Mouse (Mus musculus) small intestine, adult 2 months (tissue): ENCODE results near the gene Zg16. TPM values are rescaled to one million over a fixed set of nuclear protein-coding genes. Genes with fewer than 3 reads are reported as not detected.
A peak's percentile ranks its signal among the peaks of the same experiment; 100 is the strongest.

ENCODE experiments used
- H3K27ac ChIP-seq: fragments of 200-500 bp; 2 replicates; pipeline ENCODE4 v1.5.1; 2012; ENCODE audit warnings: low read depth, low read length, control low read depth, inconsistent platforms; ENCODE audit not compliant: insufficient read depth
- H3K27me3 ChIP-seq: fragments of 200-500 bp; 2 replicates; pipeline ENCODE4 v1.6.1; 2012; ENCODE audit warnings: mild to moderate bottlenecking, moderate library complexity, low read length, inconsistent platforms; ENCODE audit not compliant: control insufficient read depth, insufficient read depth
- H3K36me3 ChIP-seq: fragments of 200-500 bp; 2 replicates; pipeline ENCODE4 v1.6.1; 2012; ENCODE audit warnings: mild to moderate bottlenecking, low read length, control low read depth, inconsistent platforms; ENCODE audit not compliant: control insufficient read depth, insufficient read depth
- H3K4me1 ChIP-seq: fragments of 200-500 bp; 2 replicates; pipeline ENCODE4 v1.6.1; 2012; ENCODE audit warnings: low read length, inconsistent platforms, mixed read lengths; ENCODE audit not compliant: control insufficient read depth, insufficient read depth, insufficient read length
- H3K4me3 ChIP-seq: fragments of 200-500 bp; 2 replicates; pipeline ENCODE4 v1.5.1; 2012; ENCODE audit warnings: low read depth, mild to moderate bottlenecking, control low read depth, inconsistent platforms, low read length, moderate library complexity
- CTCF ChIP-seq: fragments of 200-500 bp; IDR thresholded peaks from 2 replicates; pipeline ENCODE4 v1.5.1; 2012; ENCODE audit warnings: low read depth, mild to moderate bottlenecking, control low read depth, inconsistent platforms, low read length, moderate library complexity, mixed read lengths; ENCODE audit not compliant: insufficient replicate concordance, insufficient read length; ENCODE audit errors: extremely low read depth
- POLR2A ChIP-seq: fragments of 200-500 bp; IDR thresholded peaks from 2 replicates; pipeline ENCODE4 v1.6.1; 2012; ENCODE audit warnings: low read depth, mild to moderate bottlenecking, control low read depth, inconsistent platforms, low read length, moderate library complexity
- WGBS: fragments of 180-500 bp; shearing (Covaris S2); methylation state at CpG from one replicate; pipeline ENCODE4 v1.1.7; 2018; 5-methylcytosine and 5-hydroxymethylcytosine counted together
- polyA plus RNA-seq: library from polyadenylated mRNA; depleted of rRNA; stranded (reverse); fragments of >200 nt; gene quantifications from 2 replicates; pipeline ENCODE4 v1.2.3, GENCODE M21; 2012

Gene Zg16
- polyA plus RNA-seq, 1 experiment, result 5,350 TPM

DNA sequence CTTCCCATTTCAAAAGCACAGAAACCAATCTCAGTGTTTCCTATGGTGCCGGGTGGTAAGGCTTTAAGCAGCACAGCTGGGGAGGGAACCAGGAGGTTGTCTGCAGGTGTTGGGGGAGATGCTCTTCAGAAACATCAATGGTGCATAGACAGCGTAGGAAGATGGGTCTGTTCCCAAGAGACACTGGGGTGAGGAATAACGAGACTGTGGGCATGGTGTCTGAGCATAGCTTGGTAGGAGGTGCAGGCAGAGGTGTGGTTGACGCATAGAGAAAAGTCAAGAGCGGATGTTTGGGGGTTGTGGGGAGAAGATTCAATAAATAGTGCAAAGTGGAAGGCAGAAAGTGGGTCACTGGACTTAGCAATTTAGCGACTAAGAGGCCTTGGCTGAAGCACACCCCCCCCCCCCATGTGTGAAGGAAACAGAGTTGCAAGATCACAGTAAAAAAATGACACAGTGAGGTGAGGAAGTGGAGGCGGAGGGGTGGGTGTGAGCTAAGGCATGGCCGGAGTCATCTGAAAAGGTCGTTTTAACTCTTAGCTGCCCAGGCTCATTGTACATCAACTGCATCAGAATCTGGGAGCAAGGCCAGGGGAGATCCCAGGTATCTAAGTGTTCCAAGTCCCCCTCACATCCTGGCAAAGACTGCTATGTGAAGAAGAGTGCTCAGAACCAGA, 25.9 kb upstream of the Zg16 start:
- Histone ChIP-seq H3K4me3 (no peak overlapping the region), H3K36me3 (no peaks in the 10 kb centered on the region), H3K27ac (peak overlapping the region; percentile 75), H3K4me1 (peaks cover 13% of the 10 kb centered on the region), H3K27me3 (no peaks in the 10 kb centered on the region)
- 43% methylated on average over 9 of the region's 9 CpGs for WGBS
- TF ChIP-seq POLR2A (no peak), CTCF (no peak)

DNA sequence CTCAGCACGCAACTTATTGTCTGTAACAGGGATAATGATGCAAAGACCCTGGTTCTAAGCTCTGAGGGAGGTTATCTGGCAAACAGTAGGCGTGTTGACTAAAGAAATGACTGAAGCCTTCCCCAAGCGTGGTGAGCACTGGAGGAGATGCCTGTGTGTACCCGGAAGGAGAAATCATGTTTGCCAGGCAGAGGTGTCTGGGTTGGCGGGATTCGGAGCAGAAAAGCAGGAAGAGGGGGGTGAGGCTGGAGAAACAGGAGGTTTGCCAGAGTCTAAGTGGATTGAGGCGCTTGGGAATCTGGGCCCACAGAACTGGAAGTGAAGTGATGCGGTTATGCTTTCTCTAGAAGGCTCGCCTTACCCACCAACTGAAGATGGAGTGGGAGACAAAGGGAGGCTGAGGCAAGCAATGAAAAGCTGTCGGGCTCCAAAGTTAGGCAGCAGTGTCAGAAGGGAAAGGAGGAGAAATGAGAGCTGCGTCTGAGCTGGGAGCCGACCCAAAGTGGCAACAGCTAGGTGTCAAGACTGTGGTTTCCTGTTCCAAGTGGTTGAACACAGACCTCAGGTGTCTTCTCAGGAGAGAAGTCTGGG, 25.2 kb upstream of the Zg16 start:
- Histone ChIP-seq H3K27me3 (no peaks in the 10 kb centered on the region), H3K4me1 (peaks cover 8% of the 10 kb centered on the region), H3K27ac (peak overlapping the region; percentile 25), H3K36me3 (no peaks in the 10 kb centered on the region), H3K4me3 (no peak overlapping the region)
- TF ChIP-seq POLR2A (no peak), CTCF (no peak)
- WGBS, result 75% methylated on average over 12 of the region's 12 CpGs

DNA sequence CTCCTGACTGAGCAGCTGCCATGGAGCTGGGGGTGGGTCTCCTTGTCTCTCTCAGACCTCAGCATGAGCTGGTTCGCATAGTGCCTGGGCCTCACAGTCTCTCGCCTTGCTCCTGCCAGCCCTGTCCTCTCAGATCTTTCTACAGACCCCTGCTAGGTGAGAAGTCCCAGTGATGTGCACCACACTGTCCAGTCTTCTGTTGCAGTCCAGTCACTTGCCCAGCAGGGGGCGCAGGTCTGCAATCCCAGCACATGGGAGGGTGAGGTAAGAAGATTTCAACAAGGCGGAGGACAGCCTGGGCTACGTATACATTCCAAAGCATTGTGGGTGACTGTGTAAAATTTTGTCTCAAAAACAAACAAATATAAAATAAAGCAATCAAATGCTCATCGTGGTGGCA, 24.3 kb upstream of the Zg16 start:
- Histone ChIP-seq H3K27ac (no peak overlapping the region), H3K4me3 (no peak overlapping the region), H3K4me1 (peaks cover 8% of the 10 kb centered on the region), H3K27me3 (no peaks in the 10 kb centered on the region), H3K36me3 (no peaks in the 10 kb centered on the region)
- 45% methylated on average over 6 of the region's 6 CpGs for WGBS
- TF ChIP-seq CTCF (peak; percentile 65; the same call in 1 of the 2 replicates), POLR2A (no peak)

DNA sequence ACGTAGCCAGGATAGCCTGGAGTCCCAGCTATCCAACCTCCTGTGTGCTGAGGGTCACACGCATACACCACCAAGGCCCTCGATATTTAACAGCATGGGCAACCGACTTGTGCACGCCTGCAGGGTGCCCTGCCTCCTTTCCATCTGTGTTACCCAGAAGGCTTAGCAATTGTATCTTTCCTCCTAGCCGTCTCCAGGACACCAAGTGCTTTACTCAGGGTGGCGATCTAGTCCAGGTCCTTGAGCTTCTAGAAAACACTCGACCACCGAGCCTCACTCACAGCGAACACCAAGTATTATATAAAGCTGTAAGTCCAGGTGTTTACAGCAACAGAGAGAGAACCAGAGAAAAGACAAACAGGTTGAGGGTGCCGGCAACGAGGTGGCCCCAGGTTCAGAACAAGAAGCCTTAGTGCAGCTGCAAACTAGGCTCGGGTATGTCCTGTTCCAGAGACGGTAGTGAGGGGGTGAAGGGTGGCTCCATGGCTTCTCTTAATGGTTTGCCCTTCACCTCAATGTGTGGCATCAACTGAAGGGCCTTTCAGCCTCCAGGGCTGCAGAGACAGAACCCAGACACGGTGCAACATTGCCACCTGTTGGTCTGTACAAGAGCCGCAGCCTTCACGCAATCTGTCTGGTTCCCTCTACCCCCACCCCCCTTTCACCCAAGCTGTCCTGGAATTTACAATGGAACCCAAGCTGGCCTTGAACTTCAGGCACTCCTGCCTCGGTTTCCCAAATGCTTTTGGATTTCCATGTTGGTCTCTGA, 23.3 kb upstream of the Zg16 start:
- H3K4me1 ChIP-seq, result peaks cover 8% of the 10 kb centered on the region
- no peaks in the 10 kb centered on the region for H3K27me3 ChIP-seq
- no peaks in the 10 kb centered on the region for H3K36me3 ChIP-seq
- no peak overlapping the region for H3K27ac ChIP-seq
- WGBS, result 42% methylated on average over 18 of the region's 18 CpGs
- H3K4me3 ChIP-seq, result no peak overlapping the region
- peak; percentile 14; the same call in 1 of the 2 replicates for TF ChIP-seq POLR2A
- peak; percentile 88 for TF ChIP-seq CTCF

DNA sequence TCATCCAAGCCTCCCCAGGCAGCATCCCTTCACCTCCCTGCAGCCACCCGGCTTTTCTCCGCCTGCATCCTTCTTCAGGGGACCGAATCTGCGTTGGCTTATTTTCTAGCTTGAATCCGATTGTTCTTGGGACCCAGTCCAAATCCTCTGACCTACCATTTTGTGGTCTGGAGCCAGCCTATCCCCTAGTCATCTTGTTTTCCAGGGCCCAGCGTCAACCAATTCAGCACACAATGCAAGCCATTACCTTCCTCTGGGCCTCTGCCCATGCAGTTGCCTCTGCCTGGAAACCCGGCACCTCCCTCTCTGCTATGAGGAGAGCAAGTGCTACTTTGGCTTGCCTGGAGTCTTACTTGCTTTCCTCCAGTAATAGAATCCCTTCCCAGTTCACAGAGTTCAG, 18.4 kb upstream of the Zg16 start:
- H3K27me3 ChIP-seq, result no peaks in the 10 kb centered on the region
- no peak overlapping the region for H3K27ac ChIP-seq
- no peaks in the 10 kb centered on the region for H3K36me3 ChIP-seq
- no peak overlapping the region for H3K4me3 ChIP-seq
- no peaks in the 10 kb centered on the region; the same call in 1 of the 2 replicates for H3K4me1 ChIP-seq
- WGBS, result 78% methylated on average over 7 of the region's 7 CpGs
- TF ChIP-seq CTCF (no peak), POLR2A (no peak)

DNA sequence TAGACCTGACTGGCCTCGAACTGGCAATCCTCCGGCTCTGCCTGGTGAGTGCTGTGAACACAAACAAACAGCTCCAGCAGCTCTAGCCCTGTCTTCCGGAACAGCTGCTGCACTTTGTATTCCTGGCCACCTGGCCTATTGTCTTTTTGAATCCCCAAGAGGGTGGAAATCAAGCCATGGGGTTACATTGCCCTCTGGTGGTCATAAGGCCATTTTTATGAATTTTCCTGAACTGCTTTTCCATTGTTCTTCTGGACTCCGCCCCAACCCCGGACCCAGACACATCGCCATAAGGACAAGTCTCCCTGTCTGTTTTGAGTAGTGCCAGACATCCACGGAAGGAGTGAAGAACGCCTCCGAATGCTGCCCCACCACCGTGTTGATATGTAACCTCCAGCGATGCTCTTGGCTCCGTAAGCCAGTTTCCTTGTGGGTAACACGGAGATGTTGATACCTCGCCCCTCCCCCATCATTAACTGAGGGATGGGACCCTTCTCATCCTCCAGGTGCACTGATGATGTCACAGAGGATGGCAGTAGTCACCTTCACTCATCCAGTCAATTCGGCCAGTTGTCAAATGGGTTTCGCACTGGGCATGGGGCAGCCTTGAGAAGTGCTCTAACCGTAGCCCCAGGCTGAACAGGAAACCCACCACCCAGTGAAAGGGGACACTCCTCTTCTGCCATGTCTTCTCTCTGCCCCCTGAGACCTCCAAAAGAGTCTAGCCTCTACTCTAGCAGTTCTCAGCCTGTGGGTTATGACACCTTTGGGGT, 17.6 kb upstream of the Zg16 start:
- H3K36me3 ChIP-seq, result no peaks in the 10 kb centered on the region
- H3K4me3 ChIP-seq, result peak overlapping the region; percentile 12; the same call in 1 of the 2 replicates
- TF ChIP-seq POLR2A, result no peak
- peak; percentile 75; the same call in 1 of the 2 replicates for TF ChIP-seq CTCF
- WGBS, result 16% methylated on average over 17 of the region's 17 CpGs
- H3K4me1 ChIP-seq, result no peaks in the 10 kb centered on the region; the same call in 1 of the 2 replicates
- H3K27me3 ChIP-seq, result no peaks in the 10 kb centered on the region
- H3K27ac ChIP-seq, result no peak overlapping the region
